18 mouse cellular contexts compared by ENCODE assay signal in the genomic region with DNA sequence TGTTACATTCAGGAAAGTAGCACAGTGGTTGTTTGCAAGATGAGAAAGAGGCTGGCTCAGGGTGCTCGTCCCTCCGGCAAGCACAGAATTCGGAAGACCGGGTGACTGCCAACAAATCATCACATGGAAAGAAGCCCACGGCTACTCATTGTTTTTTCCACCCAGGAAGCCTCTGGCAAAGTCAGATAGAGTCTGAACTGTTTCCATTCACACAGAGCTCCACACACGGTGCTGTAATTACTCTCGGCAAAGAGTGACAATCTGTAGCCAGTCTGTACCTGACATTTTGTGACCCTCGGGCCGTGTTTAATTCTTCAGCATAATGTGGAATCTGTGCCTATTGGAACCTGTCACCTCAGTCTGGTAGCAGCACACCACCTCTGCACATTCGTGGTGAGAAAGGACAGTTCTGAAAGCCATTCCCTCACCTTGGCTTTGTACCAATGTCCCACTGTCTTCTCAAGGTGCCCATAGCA. TPM values are rescaled to one million over a fixed set of nuclear protein-coding genes. Genes with fewer than 3 reads are reported as not detected.
DNase-seq lines count a peak whose midpoint lies in the region; ATAC-seq lines count a peak whose summit lies in the region.
"Had no signal": no experiment of that assay in that cellular context is flagged by ENCODE, and none has a peak within 500 bp of the region (broad histone marks: within the 10 kb centered on the region; RNA-seq: fewer than 3 reads in every experiment).

No protein-coding gene starts in this region.

- peaks cover 3% of the 10 kb centered on the region; the same call in 1 of the 2 replicates for H3K4me1 ChIP-seq in midbrain, embryonic 16.5 days (ENCODE audit: control insufficient read depth, insufficient read depth, low read length)
- no peaks in the 10 kb centered on the region for H3K4me1 ChIP-seq in midbrain, embryonic 13.5 days (replicated peaks)
- peaks cover 5% of the 10 kb centered on the region for H3K4me1 ChIP-seq in neural tube, embryonic 15.5 days
- no peaks in the 10 kb centered on the region for H3K4me1 ChIP-seq in intestine, embryonic 15.5 days (replicated peaks)
- H3K4me1 ChIP-seq in limb, embryonic 10.5 days: no peaks in the 10 kb centered on the region

- WGBS in midbrain, embryonic 16.5 days: 53% methylated on average over 10 of the region's 10 CpGs
- WGBS in midbrain, embryonic 13.5 days: 66% methylated on average over 10 of the region's 10 CpGs
- 42% methylated on average over 10 of the region's 10 CpGs for WGBS in neural tube, embryonic 15.5 days
- WGBS in intestine, embryonic 15.5 days: 75% methylated on average over 10 of the region's 10 CpGs
- WGBS in limb, embryonic 10.5 days: 79% methylated on average over 10 of the region's 10 CpGs

- no peak overlapping the region for H3K9ac ChIP-seq in midbrain, embryonic 16.5 days (ENCODE audit: low read depth, low read length)
- no peak overlapping the region for H3K9ac ChIP-seq in midbrain, embryonic 13.5 days (replicated peaks)
- no peak overlapping the region for H3K9ac ChIP-seq in neural tube, embryonic 15.5 days (replicated peaks)
- no peak overlapping the region for H3K9ac ChIP-seq in intestine, embryonic 15.5 days
- H3K9ac ChIP-seq: lung, embryonic 15.5 days had no signal

- no peak overlapping the region for H3K4me3 ChIP-seq in midbrain, embryonic 16.5 days (ENCODE audit: low read depth, low read length)
- H3K4me3 ChIP-seq in midbrain, embryonic 13.5 days (replicated peaks): no peak overlapping the region
- no peak overlapping the region for H3K4me3 ChIP-seq in neural tube, embryonic 15.5 days (replicated peaks)
- H3K4me3 ChIP-seq in intestine, embryonic 15.5 days (replicated peaks): no peak overlapping the region
- no peak overlapping the region for H3K4me3 ChIP-seq in limb, embryonic 10.5 days
- H3K4me3 ChIP-seq: left cerebral cortex, adult 2 months; lung, embryonic 15.5 days had no signal

- intact Hi-C loops in gastrocnemius, postnatal 14 days (cut with DNase I; ENCODE audit: low total_unique reads): no loop called here

- no peaks in the 10 kb centered on the region for H3K36me3 ChIP-seq in midbrain, embryonic 16.5 days (ENCODE audit: control insufficient read depth, insufficient read depth, low read length)
- no peaks in the 10 kb centered on the region for H3K36me3 ChIP-seq in midbrain, embryonic 13.5 days
- no peaks in the 10 kb centered on the region for H3K36me3 ChIP-seq in neural tube, embryonic 15.5 days
- H3K36me3 ChIP-seq in intestine, embryonic 15.5 days: no peaks in the 10 kb centered on the region
- H3K36me3 ChIP-seq in limb, embryonic 10.5 days: no peaks in the 10 kb centered on the region
- H3K36me3 ChIP-seq: lung, embryonic 15.5 days had no signal

- H3K27ac ChIP-seq in midbrain, embryonic 16.5 days (ENCODE audit: low read length): no peak overlapping the region
- H3K27ac ChIP-seq in midbrain, embryonic 13.5 days: no peak overlapping the region
- H3K27ac ChIP-seq in neural tube, embryonic 15.5 days (replicated peaks): no peak overlapping the region
- H3K27ac ChIP-seq in intestine, embryonic 15.5 days: no peak overlapping the region
- H3K27ac ChIP-seq in limb, embryonic 10.5 days: no peak overlapping the region
- H3K27ac ChIP-seq: left cerebral cortex, adult 2 months; lung, embryonic 15.5 days had no signal

- peak; percentile 18 for DNase-seq in gastrocnemius, postnatal 14 days
- no peak for DNase-seq in gastrocnemius, adult 8-10 months (ENCODE audit: low spot score in 2 of 2)
- peak; percentile 57 to 79 for DNase-seq in cerebellum, postnatal 14 days
- no peak for DNase-seq in limb, embryonic 10.5 days (ENCODE audit: low spot score)
- DNase-seq: adrenal gland, postnatal 10 days; B cell, adult 2 months; gastrocnemius, postnatal 36 days; liver; right cerebral cortex, postnatal 25 days had no signal

- no peaks in the 10 kb centered on the region for H3K9me3 ChIP-seq in midbrain, embryonic 16.5 days (replicated peaks; ENCODE audit: control insufficient read depth, low read length, poor library complexity, severe bottlenecking)
- H3K9me3 ChIP-seq in midbrain, embryonic 13.5 days: no peaks in the 10 kb centered on the region
- no peaks in the 10 kb centered on the region for H3K9me3 ChIP-seq in neural tube, embryonic 15.5 days (replicated peaks)
- H3K9me3 ChIP-seq in intestine, embryonic 15.5 days: no peaks in the 10 kb centered on the region
- H3K9me3 ChIP-seq in limb, embryonic 10.5 days (replicated peaks): no peaks in the 10 kb centered on the region
- H3K9me3 ChIP-seq: lung, embryonic 15.5 days had no signal

- no peak overlapping the region for H3K4me2 ChIP-seq in midbrain, embryonic 16.5 days (ENCODE audit: low read length)
- H3K4me2 ChIP-seq in midbrain, embryonic 13.5 days (replicated peaks): no peak overlapping the region
- no peak overlapping the region for H3K4me2 ChIP-seq in neural tube, embryonic 15.5 days
- H3K4me2 ChIP-seq in intestine, embryonic 15.5 days (replicated peaks): no peak overlapping the region
- H3K4me2 ChIP-seq: lung, embryonic 15.5 days had no signal

- no peaks in the 10 kb centered on the region for H3K27me3 ChIP-seq in midbrain, embryonic 16.5 days (ENCODE audit: control insufficient read depth, insufficient read depth, low read depth, low read length)
- no peaks in the 10 kb centered on the region for H3K27me3 ChIP-seq in midbrain, embryonic 13.5 days
- H3K27me3 ChIP-seq in neural tube, embryonic 15.5 days (replicated peaks): no peaks in the 10 kb centered on the region
- H3K27me3 ChIP-seq in intestine, embryonic 15.5 days (replicated peaks): no peaks in the 10 kb centered on the region
- no peaks in the 10 kb centered on the region for H3K27me3 ChIP-seq in limb, embryonic 10.5 days (ENCODE audit: low read depth, poor library complexity, severe bottlenecking)
- H3K27me3 ChIP-seq: lung, embryonic 15.5 days had no signal

- peak; percentile 80 for ATAC-seq in midbrain, embryonic 16.5 days
- no peak for ATAC-seq in midbrain, embryonic 13.5 days
- peak; percentile 35; the same call in 1 of the 2 replicates for ATAC-seq in neural tube, embryonic 15.5 days (ENCODE audit: low FRiP score)
- no peak for ATAC-seq in intestine, embryonic 15.5 days

RNA-seq across cellular contexts. Expression of gene Tuba3b, which starts 54.1 kb away (rescaled TPM):
- not detected for total RNA-seq in gastrocnemius, postnatal 14 days (2021)
- not detected for total RNA-seq in gastrocnemius, adult 8-10 months (2022)
- polyA plus RNA-seq in midbrain, embryonic 16.5 days (2015; fragmentation: Nextera tagmentation; extraction: Ambion mirVana): not detected in 2 replicates
- polyA plus RNA-seq in midbrain, embryonic 13.5 days (2015; fragmentation: Nextera tagmentation; extraction: Ambion mirVana): not detected in 2 replicates
- polyA plus RNA-seq in neural tube, embryonic 15.5 days (2015; fragmentation: Nextera tagmentation; extraction: Ambion mirVana): not detected in 2 replicates
- not detected in 2 replicates for polyA plus RNA-seq in intestine, embryonic 15.5 days (2015; fragmentation: Nextera tagmentation; extraction: Ambion mirVana)
- not detected in 2 replicates for polyA plus RNA-seq in limb, embryonic 10.5 days (2016; fragmentation: Nextera tagmentation; extraction: Ambion mirVana)
- total RNA-seq: adrenal gland, postnatal 10 days; gastrocnemius, postnatal 36 days; layer of hippocampus, adult 18-20 months; left cerebral cortex, adult 2 months had no signal
- polyA plus RNA-seq: embryonic facial prominence, embryonic 11.5 days; kidney, embryonic 14.5 days; lung, embryonic 15.5 days had no signal

RNA-seq across cellular contexts. Expression of gene Lmntd1, which starts 55.5 kb away (rescaled TPM):
- total RNA-seq in gastrocnemius, postnatal 14 days (2021): under 1 TPM; 0.16 to 0.43 TPM
- total RNA-seq in gastrocnemius, adult 8-10 months (2022): under 1 TPM in 1 of 4 experiments, not detected in 3; 0.15 TPM
- polyA plus RNA-seq in midbrain, embryonic 16.5 days (2015; fragmentation: Nextera tagmentation; extraction: Ambion mirVana): 1.3 and 1.5 TPM in 2 replicates
- 0.78 and 1.3 TPM in 2 replicates for polyA plus RNA-seq in midbrain, embryonic 13.5 days (2015; fragmentation: Nextera tagmentation; extraction: Ambion mirVana)
- 0.63 TPM in 2 replicates for polyA plus RNA-seq in neural tube, embryonic 15.5 days (2015; fragmentation: Nextera tagmentation; extraction: Ambion mirVana)
- 0.73 and 0.80 TPM in 2 replicates for polyA plus RNA-seq in intestine, embryonic 15.5 days (2015; fragmentation: Nextera tagmentation; extraction: Ambion mirVana)
- polyA plus RNA-seq in limb, embryonic 10.5 days (2016; fragmentation: Nextera tagmentation; extraction: Ambion mirVana): 0.04 TPM in 1 of 2 replicates, not detected in the other
- total RNA-seq: gastrocnemius, postnatal 36 days had no signal

Comparison
In these comparisons a context has a peak if more than half of its experiments do, and no peak if none do; other contexts are left out.
1. DNase-seq: peak in gastrocnemius, postnatal 14 days (single experiment) and cerebellum, postnatal 14 days (2 of 2); none in gastrocnemius, adult 8-10 months (0 of 2) and limb, embryonic 10.5 days (single experiment).
2. ATAC-seq: peak in midbrain, embryonic 16.5 days (single experiment) and neural tube, embryonic 15.5 days (single experiment); none in midbrain, embryonic 13.5 days (single experiment) and intestine, embryonic 15.5 days (single experiment).